Mouse (Mus musculus) cerebellum, adult 9-10 months (tissue): Measurements from ENCODE around the gene Ccdc33.

Experiments
- DNase-seq: peaks from one replicate; pipeline ENCODE4 v3.0.0; 2022

Gene Ccdc33

GRCm38 (mm10) chr9:58005753-58006461 is 112.7 kb downstream of the Ccdc33 start, which contains the start of gene Cyp11a1:
Cyp11a1 (plus strand) TSS chr9:58006411.
- DNase-seq, result no peak

DNA sequence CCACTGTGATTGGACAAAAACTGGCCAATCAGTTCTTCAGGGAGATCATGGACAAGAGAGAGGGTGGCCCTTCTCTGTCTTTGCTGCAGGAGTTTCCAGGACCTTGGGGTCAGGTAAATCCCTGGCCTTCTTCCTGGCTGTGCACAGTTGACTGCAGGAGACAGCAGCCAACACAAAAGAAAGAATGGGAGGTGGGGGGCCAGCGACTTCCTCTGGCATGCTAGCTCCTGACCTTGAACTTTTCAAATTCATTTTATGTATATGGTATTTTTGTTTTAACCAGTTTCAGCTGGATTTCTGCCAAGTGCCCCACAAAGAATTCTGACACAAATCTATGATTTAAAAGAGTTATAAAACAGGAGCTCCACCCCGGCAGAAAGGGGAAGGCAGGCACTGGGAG is 115.4 kb downstream of the Ccdc33 start:
- DNase-seq, result no peak

GRCm38 (mm10) chr9:57999676-58000075 is 118.9 kb downstream of the Ccdc33 start:
- DNase-seq, result no peak

DNA sequence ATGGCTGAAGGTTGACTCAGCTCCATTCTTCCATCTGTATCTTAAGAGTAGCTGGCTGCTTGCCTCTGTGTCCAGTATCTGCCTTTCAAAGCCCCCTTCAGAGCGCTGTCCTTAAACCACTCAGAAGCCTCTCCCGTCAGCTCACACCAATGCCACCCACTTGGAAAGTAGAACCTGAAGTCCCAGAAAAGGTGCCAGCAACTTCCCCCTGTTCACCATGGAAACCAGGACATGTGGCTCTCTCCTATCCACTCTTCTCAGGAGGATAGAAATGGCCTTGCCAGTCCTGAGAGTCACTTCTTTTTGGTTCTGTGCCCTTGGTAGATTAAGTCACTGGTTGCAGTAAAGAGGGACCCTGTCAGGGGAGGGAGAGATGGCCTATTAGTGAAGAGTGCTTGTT is 119.9 kb downstream of the Ccdc33 start:
- peak; percentile 49 for DNase-seq

GRCm38 (mm10) chr9:57998032-57998659 is 120.5 kb downstream of the Ccdc33 start:
- DNase-seq, result peak; percentile 89

- DNase-seq, result no peak
Measured at GRCm38 (mm10) chr9:57997511-57998031, 121.1 kb downstream of the Ccdc33 start.

DNA sequence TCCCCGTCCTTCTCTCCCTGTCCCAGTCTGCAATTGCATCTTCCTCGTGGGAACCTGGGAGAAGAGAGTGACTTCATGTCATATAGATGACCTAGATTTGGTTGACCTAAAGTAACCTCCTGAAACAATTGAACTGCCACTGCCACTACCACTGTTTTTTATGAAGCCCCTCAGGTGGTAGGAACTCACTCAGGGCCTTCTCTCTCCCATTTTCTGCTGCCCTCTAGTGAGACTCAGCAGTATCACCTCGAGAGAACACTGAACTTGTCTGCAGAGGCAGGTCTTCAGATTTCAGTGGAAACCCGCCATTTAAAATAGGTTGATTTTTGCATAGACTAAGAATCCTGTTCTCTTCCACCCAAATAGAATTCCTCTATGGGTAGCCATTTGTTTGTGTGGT is 123.3 kb downstream of the Ccdc33 start:
- DNase-seq, result no peak

GRCm38 (mm10) chr9:57992781-57993591 is 125.6 kb downstream of the Ccdc33 start:
- DNase-seq, result no peak

GRCm38 (mm10) chr9:57992060-57992459 is 126.6 kb downstream of the Ccdc33 start:
- no peak for DNase-seq

DNA sequence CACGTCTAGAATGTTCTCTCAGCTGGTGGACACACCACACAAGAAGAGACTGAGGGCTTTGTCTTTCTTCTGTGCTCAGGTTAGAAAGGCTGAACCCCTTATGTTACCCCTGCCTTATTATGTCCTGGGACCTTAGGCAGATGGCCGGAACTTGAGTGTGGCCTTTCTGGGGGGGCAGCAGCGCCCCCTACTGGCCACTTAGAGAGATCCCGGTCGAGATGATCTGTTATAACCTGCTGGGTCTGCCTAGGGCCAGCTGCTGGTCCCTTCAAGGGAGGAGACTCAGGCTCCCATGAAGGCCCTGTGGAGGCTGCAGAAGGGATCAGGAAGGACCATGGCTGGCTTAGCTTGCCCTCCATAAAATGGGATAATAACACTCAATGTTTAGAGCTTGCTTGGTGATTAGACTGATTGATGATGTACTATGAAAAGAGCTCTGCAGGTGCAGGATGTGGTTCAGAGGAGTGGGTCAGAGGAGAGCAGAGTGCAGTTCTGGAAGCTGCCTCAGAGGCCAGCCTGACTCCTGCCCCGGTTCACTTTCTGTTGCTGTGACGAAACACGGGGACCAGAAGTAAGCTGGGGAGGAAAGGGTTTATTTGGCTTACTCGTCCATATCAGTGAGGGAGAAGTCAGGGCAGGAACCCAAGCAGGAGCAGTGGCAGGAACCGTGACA is 128.0 kb downstream of the Ccdc33 start:
- DNase-seq, result peak; percentile 70

DNA sequence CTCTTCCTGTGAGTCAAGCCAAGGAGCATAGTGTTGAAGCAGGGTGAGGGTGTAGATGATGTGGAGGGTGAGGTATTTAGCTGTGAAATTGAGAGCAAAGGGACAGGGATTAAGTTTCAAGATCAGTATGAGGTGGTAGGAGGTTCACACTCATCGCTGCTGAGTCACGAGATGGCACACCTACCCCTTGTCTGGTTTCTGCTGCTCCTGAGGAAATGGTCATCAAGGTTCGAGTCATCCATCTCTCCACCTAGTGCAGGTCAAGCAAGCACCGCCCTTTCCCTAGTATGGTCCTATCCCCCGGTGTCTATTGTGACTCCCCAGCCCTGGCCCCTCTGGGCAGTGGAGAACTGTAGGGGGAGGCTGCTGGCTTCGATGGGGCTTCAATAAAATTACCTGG is 129.3 kb downstream of the Ccdc33 start:
- DNase-seq, result no peak

GRCm38 (mm10) chr9:57988098-57988497 is 130.5 kb downstream of the Ccdc33 start:
- no peak for DNase-seq

DNA sequence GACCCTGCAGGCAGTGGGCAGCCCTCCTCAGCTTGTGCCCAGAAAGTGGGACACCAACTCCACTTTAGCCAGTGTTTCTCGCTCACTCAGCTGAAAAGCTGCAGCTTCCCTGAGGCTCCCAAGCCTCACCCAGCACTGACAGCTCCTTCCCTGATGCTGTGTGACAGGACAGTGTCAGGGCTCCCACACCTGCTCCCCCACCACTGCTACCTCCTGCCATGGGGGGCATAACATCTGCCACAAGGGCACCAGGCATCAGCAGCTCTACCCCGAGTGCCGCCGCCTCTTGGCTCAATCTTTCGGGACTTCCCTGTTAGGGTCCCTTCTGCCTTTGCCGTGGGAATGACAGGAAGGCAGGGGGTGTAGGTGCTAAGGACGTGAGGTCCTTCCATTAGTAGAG is 132.3 kb downstream of the Ccdc33 start:
- DNase-seq, result no peak

DNA sequence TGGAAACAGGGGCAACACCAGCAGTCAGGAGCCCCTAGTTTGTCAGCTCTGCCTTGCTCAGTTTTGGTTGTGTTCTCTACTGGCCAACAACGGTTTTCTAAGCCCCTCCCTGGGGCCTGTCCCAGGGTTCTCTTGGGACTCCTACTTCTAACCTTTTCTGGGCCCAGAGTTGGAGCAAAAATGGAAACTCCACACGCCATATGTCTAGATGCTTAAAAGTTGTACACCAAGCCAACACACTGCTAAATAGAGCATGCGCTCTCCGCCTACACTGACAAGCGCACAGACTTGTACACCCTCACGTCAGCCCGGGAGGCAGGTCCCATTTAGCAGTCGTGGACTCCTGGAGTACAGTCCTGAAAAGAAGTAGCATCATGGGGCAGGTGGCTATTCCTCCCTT is 133.3 kb downstream of the Ccdc33 start:
- DNase-seq, result no peak

GRCm38 (mm10) chr9:57980570-57980969 is 138.1 kb downstream of the Ccdc33 start:
- DNase-seq, result no peak

GRCm38 (mm10) chr9:57978858-57979257 is 139.8 kb downstream of the Ccdc33 start:
- DNase-seq, result no peak
